Mouse (Mus musculus) embryo, embryonic 10.5 days (tissue): ENCODE results near the gene Ninj1.

Source experiments
- DNase-seq: peaks from one replicate; pipeline ENCODE4 v3.0.0-alpha.2; 2015; ENCODE audit warnings: low spot score

Ninj1 gene

DNA sequence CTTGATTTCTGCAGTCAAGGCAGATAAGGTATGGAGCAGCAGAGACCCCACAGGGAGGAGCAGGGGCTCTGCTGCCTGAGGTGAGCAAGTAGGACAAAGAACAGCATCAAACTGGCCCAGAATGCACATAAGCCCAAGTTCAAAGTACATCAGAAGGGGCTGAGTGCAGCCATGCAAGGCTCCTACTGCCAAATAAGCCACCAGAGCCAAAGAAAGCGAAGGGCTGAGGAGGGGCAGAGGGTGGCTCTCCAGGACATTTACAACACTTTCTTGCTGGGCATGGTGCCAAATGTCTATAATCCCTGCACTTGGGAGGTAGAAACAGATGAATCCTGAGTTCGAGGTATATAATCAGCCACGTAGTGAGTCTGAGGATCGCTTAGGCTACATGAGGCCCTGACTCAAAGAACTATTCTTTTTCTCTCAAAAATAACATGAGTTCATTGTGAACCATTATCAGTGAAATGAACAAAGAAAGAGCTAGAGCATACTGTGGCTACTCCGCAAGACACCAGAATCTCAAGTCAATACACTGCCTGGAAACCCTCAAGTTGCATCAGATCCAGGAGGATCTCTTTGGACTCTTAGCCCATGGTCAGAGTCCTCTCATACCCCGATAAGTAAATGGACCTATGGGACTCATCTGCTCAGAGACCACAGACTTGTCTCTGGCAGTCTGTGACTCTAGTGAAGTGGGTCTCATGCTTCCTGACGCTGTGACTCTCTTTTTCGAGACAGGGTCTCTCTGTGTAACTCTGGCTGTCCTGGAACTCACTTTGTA is 46.7 kb downstream of the Ninj1 start:
- DNase-seq = no peak

GRCm38 (mm10) chr13:49234711-49235110 is 47.4 kb downstream of the Ninj1 start:
- DNase-seq = no peak

DNA sequence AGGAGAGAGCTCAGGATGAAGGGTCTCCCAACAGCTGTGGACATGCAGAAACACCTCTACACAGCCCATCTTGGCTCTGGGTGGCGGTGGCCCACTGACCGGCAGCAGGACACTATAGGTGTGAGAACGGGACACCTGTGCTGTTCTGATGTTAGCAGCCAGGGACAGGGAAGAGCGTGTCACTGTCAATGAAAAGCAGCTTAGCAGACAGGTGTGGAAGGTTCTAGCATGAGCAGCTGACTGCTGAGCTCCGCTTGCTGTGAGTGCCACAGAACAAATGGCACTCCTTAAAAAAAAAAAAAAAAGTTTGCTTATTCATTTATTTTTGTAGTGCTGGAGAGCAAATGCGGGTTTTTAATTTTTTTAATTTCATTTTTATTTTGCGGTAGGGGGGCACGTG is 50.3 kb downstream of the Ninj1 start:
- no peak for DNase-seq

DNA sequence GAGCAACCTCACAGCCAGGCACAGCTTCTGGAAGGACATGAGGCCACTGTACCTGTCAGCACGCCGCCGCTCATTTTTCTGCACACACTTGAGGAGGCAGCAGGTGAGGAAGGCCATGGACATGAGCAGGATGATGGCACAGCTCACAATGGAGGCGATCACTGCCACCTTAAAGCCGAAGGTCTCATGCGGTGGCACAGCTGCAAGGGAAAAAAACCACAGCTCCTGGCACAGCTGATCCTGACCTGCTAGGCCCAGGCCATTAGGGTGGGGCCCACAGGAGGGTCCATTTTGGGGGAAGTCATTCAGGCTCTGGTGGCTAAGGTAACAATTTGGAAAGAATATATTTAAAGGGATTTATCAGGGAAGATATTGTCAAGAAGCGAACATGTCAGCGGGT is 51.5 kb downstream of the Ninj1 start:
- no peak for DNase-seq

DNA sequence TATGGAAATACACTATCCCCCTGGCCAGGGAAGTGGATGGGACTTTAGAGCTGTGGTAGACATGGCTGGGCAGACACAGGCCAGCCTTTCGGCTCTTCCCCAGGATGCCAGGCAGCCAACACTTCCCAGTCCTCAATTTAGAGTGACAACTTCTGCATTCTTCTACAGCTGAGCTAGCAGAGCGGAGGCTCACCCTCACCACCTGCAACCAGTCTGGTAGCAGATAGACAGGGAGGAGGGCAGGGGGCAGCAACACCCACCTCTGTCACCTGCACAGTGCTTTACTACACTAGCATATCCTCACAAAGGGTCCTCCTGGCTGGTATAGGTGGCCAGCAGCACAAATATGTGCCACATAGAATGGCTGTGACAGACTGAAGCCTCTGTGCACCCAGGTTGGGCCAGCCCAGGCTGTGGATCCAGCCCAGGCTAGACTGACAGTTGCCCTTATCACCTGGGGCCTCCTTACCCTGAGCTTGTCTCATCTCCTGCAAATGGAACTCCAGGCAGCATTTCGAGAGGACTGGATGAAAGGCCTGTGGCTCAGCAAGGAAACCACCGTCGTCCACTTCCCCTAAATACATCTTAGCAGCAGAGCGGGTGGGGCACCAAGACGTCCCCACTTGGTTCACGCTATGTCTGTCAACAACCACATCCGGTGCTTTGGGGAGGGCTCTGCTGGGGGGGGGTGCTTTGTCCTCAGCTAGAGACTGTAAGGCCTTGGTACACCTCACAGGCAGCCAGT is 55.2 kb downstream of the Ninj1 start:
- no peak for DNase-seq

DNA sequence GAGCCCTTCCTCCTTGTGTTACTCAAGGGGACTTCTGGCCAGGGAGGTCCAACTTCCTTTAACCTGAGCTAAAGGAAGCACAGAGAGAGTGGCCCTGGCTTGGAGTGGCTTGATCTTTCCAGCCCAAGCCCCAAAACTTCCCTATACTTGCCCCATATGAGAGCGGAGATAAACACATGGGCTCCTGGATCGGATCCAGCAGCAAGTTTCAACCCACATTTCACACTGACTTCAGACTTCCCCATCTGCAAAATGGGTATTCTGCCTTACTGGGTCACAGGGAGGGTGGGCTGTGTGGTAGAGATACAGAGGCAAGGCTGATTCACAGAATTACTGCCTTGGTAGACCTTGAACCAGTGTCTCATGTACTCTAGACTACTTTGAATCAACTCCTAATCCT is 56.2 kb downstream of the Ninj1 start:
- DNase-seq = no peak

- DNase-seq = no peak
Measured at GRCm38 (mm10) chr13:49245251-49245650, 58.0 kb downstream of the Ninj1 start.
